Mouse (Mus musculus): Measurements from ENCODE around the gene Lair1. TPM values are rescaled to one million over a fixed set of nuclear protein-coding genes. Genes with fewer than 3 reads are reported as not detected.
"Not testable (repeated sequence)": the region's sequence is repeated elsewhere in the genome, so short reads cannot be mapped to it uniquely, and the experiment has no call there.

Gene Lair1
- total RNA-seq, 2 experiments from 2014 or later, result 3.9 to 4.7 TPM

- peak; percentile 12 to 16 for DNase-seq (ENCODE audit: extremely low spot score in 1 of 2, low spot score in 2 of 2)
- intact Hi-C loops (cut with DNase I), result loop anchor here (10.0 kb wide), 2 partner anchors 98 to 398 kb away; no protein-coding TSS in a partner anchor
Observed at GRCm38 (mm10) chr7:4026794-4027421, 36.1 kb downstream of the Lair1 start.

- intact Hi-C loops (cut with DNase I); DNase-seq (ENCODE audit: extremely low spot score in 1 of 2, low spot score in 2 of 2): not testable (repeated sequence)
Observed at GRCm38 (mm10) chr7:4004636-4005035, 58.4 kb downstream of the Lair1 start.

GRCm38 (mm10) chr7:4003996-4004395 is 59.0 kb downstream of the Lair1 start:
- DNase-seq (ENCODE audit: extremely low spot score in 1 of 2, low spot score in 2 of 2); intact Hi-C loops (cut with DNase I): not testable (repeated sequence)

DNA sequence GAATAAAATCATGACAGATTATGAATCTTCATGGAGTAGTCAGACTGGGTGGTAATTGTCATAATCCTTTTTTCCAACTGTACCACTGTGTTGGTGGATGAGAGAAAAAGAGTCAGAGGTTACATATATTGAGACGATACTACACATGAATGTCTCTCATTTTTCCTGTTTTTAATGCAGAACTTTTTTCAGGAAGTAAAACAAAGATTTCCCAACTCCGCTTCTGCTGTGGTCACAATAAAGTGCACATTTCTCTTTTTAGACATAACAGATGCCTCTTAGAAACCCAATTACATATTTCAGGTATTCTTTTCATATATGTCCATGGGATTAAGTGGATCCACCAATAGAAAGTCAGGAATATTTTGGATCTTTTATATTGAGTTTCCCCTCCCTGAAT is 101.0 kb downstream of the Lair1 start:
- DNase-seq (ENCODE audit: extremely low spot score in 1 of 2, low spot score in 2 of 2), result no peak
- intact Hi-C loops (cut with DNase I), result no loop called here

GRCm38 (mm10) chr7:3957387-3957786 is 105.6 kb downstream of the Lair1 start:
- intact Hi-C loops (cut with DNase I), result no loop called here
- DNase-seq (ENCODE audit: extremely low spot score in 1 of 2, low spot score in 2 of 2), result no peak

Other genes with a start within 250 kb of the Lair1 start
- not detected for gene Gm15448, start 237.5 kb downstream of the Lair1 start, total RNA-seq (2021)
- not detected for gene Pira2, start 218.2 kb downstream of the Lair1 start, total RNA-seq (2021)
- not detected for gene Gm14548, start 165.1 kb downstream of the Lair1 start, total RNA-seq (2021)
- not detected for gene Lilra6, start 147.7 kb downstream of the Lair1 start, total RNA-seq (2021)
- 100 to 1,000 TPM; 570 to 685 TPM for gene Ttyh1, start 56.2 kb upstream of the Lair1 start, total RNA-seq (2021)
- gene Leng8, start 73.8 kb upstream of the Lair1 start, total RNA-seq (2021), result 100 to 1,000 TPM; 160 to 166 TPM
- gene Leng9, start 87.2 kb upstream of the Lair1 start, total RNA-seq (2021), result 1 to 10 TPM; 5.2 to 6.2 TPM
- 1 to 10 TPM; 3.3 to 3.4 TPM for gene Cdc42ep5, start 101.7 kb upstream of the Lair1 start, total RNA-seq (2021)
- not detected for gene Lilra5, start 174.6 kb upstream of the Lair1 start, total RNA-seq (2021)

Measured in left cerebral cortex, postnatal 10 days (tissue).